Mouse (Mus musculus) stomach, postnatal 0 days (tissue): ENCODE measurements around the gene Fgfr2.

Experiments used
- CTCF ChIP-seq: IDR thresholded peaks from 2 replicates; pipeline ENCODE4 v1.5.1; 2016; ENCODE audit warnings: antibody characterized with exemption, low read depth, mild to moderate bottlenecking, moderate library complexity
- EP300 ChIP-seq: optimal IDR thresholded peaks from 2 replicates; pipeline ENCODE3; 2016; ENCODE audit warnings: antibody characterized with exemption

GRCm38 (mm10) chr7:132435486-132436055, 687.6 kb downstream of the Fgfr2 start:
- TF ChIP-seq CTCF = no peak
- no peak for TF ChIP-seq EP300
